Mouse (Mus musculus): ENCODE results near the gene Gm9747. TPM values are rescaled to one million over a fixed set of nuclear protein-coding genes. Genes with fewer than 3 reads are reported as not detected.

Gm9747 gene
- polyA plus RNA-seq, 2 experiments = 0.02 to 2.5 TPM

DNA sequence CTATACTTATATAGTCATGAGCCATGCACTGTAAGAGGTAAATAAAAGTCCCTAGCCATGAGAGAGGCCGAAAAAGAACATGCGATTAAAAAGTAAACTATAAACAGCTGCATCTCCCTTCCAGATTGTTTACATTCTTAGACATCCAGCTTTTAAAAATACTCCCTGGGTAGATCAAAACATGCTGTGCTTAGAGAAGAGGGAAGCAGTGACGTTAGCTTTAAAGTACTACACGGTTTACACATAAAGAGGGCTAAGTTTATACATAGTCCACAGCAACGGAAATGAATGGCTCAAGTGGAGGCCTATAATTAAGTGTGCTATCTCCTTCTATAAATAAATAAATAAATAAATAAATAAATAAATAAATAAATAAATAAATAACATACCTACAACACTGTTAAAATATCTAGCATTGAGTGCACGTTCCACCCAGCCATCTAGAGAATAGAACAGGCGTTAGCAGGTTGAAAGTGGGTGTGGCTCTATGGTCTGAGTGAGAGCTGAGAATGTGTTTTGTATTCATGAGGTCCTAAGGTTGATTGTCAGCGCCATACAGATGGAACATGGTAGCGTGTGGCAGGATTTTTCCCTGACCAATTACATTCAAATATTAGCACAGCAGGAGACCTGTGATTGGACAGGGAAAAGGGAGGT, 21.0 kb downstream of the Gm9747 start:
- Histone ChIP-seq H3K9me3 (ENCODE audit: control insufficient read depth, low read length) (no peaks in the 10 kb centered on the region), H3K27me3 (ENCODE audit: control insufficient read depth, insufficient read depth, low read length) (no peaks in the 10 kb centered on the region), H3K27ac (no peak overlapping the region), H3K9ac (replicated peaks) (no peak overlapping the region), H3K4me1 (replicated peaks; ENCODE audit: control insufficient read depth in 2 of 2, insufficient read depth in 2 of 2, low read length in 1 of 2) (0 out of 4 replicates have a peak, but pooled peaks cover 0 to 2% of the 10 kb centered on the region in 2 experiments), H3K4me3 (ENCODE audit: insufficient read depth in 1 of 2, low read depth in 2 of 2, low read length in 2 of 2) (no peak overlapping the region), H3K4me2 (ENCODE audit: low read depth) (no peak overlapping the region), H3K36me3 (replicated peaks; ENCODE audit: control insufficient read depth, insufficient read depth, low read depth) (no peaks in the 10 kb centered on the region)
- DNase-seq (ENCODE audit: low read depth in 3 of 3, low spot score in 3 of 3) (no peak), ATAC-seq (ENCODE audit: insufficient read depth) (no peak)
- no peak for TF ChIP-seq CTCF (IDR thresholded peaks at IDR 0.05; ENCODE audit: low read depth)
- no peak for TF ChIP-seq EP300 (IDR thresholded peaks at IDR 0.05; ENCODE audit: low read depth)
- whole genome bisulfite sequencing (ENCODE audit: insufficient replicate concordance) = 69% methylated on average over 9 of the region's 9 CpGs

DNA sequence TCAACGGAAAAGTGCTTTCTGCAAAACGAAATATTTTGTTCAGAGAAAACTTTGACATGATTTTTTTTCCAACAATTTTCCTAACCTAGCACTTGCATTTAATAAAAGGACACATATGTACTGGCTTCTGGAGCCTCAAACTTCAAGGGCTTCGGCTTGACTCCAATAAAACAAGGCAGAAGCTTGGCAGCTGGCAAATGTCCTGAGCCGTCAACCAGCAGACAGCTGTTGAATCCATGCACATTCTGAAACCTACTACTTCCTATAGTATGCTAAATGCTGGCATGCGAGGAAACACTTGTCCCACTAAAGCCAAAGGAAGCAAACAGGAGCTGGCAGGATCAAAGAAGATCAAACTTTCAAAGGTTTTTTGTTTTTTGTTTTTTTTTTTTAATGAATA, 24.5 kb downstream of the Gm9747 start:
- Histone ChIP-seq H3K9me3 (ENCODE audit: control insufficient read depth, low read length) (no peaks in the 10 kb centered on the region), H3K27me3 (ENCODE audit: control insufficient read depth, insufficient read depth, low read length) (no peaks in the 10 kb centered on the region), H3K27ac (no peak overlapping the region), H3K4me3 (ENCODE audit: insufficient read depth in 1 of 2, low read depth in 2 of 2, low read length in 2 of 2) (no peak overlapping the region), H3K4me2 (ENCODE audit: low read depth) (no peak overlapping the region), H3K9ac (replicated peaks) (no peak overlapping the region), H3K4me1 (replicated peaks; ENCODE audit: control insufficient read depth in 2 of 2, insufficient read depth in 2 of 2, low read length in 1 of 2) (0 out of 4 replicates have a peak, but pooled peaks cover 0 to 2% of the 10 kb centered on the region in 2 experiments), H3K36me3 (replicated peaks; ENCODE audit: control insufficient read depth, insufficient read depth, low read depth) (no peaks in the 10 kb centered on the region)
- no peak for ATAC-seq (ENCODE audit: insufficient read depth)
- 47% methylated on average over 5 of the region's 5 CpGs for WGBS (ENCODE audit: insufficient replicate concordance)
- no peak for TF ChIP-seq EP300 (IDR thresholded peaks at IDR 0.05; ENCODE audit: low read depth)
- TF ChIP-seq CTCF (IDR thresholded peaks at IDR 0.05; ENCODE audit: low read depth) = no peak
- no peak for DNase-seq (ENCODE audit: low read depth in 3 of 3, low spot score in 3 of 3)

DNA sequence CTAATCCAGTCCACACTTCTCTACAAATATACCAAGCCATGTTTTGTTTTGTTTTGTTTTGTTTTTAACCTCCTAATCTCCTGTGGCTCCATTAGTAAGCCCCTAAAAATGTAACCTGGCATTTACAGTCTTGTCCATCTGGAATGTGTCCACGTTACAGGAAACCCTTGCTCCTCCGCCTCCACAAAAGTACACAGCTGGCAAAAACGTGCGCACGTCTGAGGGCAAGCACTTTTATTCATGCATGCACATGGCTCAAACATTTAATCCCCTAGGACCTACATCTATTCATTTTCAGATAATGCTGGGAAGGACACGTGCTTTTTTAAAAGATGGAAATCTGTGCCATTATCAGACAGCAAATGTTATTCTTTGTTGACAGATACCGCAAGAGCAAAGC, 25.4 kb downstream of the Gm9747 start:
- H3K4me3 ChIP-seq (ENCODE audit: insufficient read depth in 1 of 2, low read depth in 2 of 2, low read length in 2 of 2) = no peak overlapping the region
- ATAC-seq (ENCODE audit: insufficient read depth) (no peak), DNase-seq (ENCODE audit: low read depth in 3 of 3, low spot score in 3 of 3) (no peak)
- H3K27ac ChIP-seq = no peak overlapping the region
- H3K4me2 ChIP-seq (ENCODE audit: low read depth) = no peak overlapping the region
- H3K4me1 ChIP-seq (replicated peaks; ENCODE audit: control insufficient read depth in 2 of 2, insufficient read depth in 2 of 2, low read length in 1 of 2) = 0 out of 4 replicates have a peak, but pooled peaks cover 0 to 2% of the 10 kb centered on the region in 2 experiments
- no peak overlapping the region for H3K9ac ChIP-seq (replicated peaks)
- H3K9me3 ChIP-seq (ENCODE audit: control insufficient read depth, low read length) = no peaks in the 10 kb centered on the region
- WGBS (ENCODE audit: insufficient replicate concordance) = 57% methylated on average over 7 of the region's 7 CpGs
- TF ChIP-seq CTCF (IDR thresholded peaks at IDR 0.05; ENCODE audit: low read depth) (no peak), EP300 (IDR thresholded peaks at IDR 0.05; ENCODE audit: low read depth) (no peak)
- H3K36me3 ChIP-seq (replicated peaks; ENCODE audit: control insufficient read depth, insufficient read depth, low read depth) = no peaks in the 10 kb centered on the region
- no peaks in the 10 kb centered on the region for H3K27me3 ChIP-seq (ENCODE audit: control insufficient read depth, insufficient read depth, low read length)

DNA sequence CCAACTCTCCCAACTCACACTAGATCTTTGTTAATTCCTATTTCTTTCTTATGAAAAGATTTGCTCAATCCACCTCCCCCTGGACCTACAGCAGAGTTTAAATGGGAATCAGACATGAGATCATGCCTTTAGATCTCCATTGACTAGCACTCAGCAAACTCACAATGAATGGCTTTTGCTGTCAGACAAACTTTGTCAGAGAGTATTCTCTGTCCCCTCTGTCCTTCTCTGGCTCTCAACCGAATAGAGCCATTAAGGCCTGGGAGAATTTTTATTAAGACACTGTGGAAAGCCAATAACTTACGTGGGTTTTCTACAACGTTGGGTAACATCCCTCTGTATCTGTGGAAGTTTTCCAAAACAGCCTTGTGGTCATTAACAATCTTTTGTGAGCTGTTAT, 27.1 kb downstream of the Gm9747 start:
- Histone ChIP-seq H3K4me2 (ENCODE audit: low read depth) (no peak overlapping the region), H3K9me3 (ENCODE audit: control insufficient read depth, low read length) (no peaks in the 10 kb centered on the region), H3K9ac (replicated peaks) (no peak overlapping the region), H3K4me1 (replicated peaks; ENCODE audit: control insufficient read depth in 2 of 2, insufficient read depth in 2 of 2, low read length in 1 of 2) (0 out of 4 replicates have a peak, but pooled peaks cover 0 to 2% of the 10 kb centered on the region in 2 experiments), H3K27ac (no peak overlapping the region), H3K27me3 (ENCODE audit: control insufficient read depth, insufficient read depth, low read length) (no peaks in the 10 kb centered on the region), H3K4me3 (ENCODE audit: insufficient read depth in 1 of 2, low read depth in 2 of 2, low read length in 2 of 2) (no peak overlapping the region), H3K36me3 (replicated peaks; ENCODE audit: control insufficient read depth, insufficient read depth, low read depth) (no peaks in the 10 kb centered on the region)
- 61% methylated on average over 3 of the region's 3 CpGs for WGBS (ENCODE audit: insufficient replicate concordance)
- TF ChIP-seq EP300 (IDR thresholded peaks at IDR 0.05; ENCODE audit: low read depth) = no peak
- no peak for TF ChIP-seq CTCF (IDR thresholded peaks at IDR 0.05; ENCODE audit: low read depth)
- no peak for DNase-seq (ENCODE audit: low read depth in 3 of 3, low spot score in 3 of 3)
- no peak for ATAC-seq (ENCODE audit: insufficient read depth)

DNA sequence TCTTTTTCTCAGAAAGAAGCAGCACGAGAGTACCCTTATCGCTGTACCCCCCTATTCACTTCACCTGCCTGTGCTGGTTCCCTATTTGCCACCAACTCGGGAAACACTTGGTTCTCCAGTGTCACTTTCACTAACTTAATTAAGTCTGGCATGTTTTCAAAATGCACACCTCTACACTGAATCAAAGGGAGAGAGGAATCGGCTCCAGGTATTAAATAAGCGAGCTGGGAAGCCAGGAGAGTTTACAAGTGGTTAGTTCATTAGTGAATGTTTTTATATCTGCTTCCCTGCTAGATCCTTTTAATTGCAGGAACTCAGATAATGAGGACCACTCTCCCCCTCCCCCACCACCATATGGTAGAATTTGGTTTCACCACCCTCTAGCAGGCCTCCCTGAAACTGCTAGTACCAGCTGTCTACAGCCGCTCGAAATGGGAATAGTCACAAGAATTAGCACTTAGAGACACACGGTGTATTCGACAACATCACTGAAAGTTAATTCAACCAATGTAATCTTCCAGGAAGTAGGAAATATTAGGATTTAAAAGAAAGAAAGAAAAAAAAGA, 28.2 kb downstream of the Gm9747 start:
- 53% methylated on average over 9 of the region's 9 CpGs for WGBS (ENCODE audit: insufficient replicate concordance)
- no peaks in the 10 kb centered on the region for H3K27me3 ChIP-seq (ENCODE audit: control insufficient read depth, insufficient read depth, low read length)
- DNase-seq (ENCODE audit: low read depth in 3 of 3, low spot score in 3 of 3) (no peak), ATAC-seq (ENCODE audit: insufficient read depth) (no peak)
- H3K9me3 ChIP-seq (ENCODE audit: control insufficient read depth, low read length) = no peaks in the 10 kb centered on the region
- no peak overlapping the region for H3K4me3 ChIP-seq (ENCODE audit: insufficient read depth in 1 of 2, low read depth in 2 of 2, low read length in 2 of 2)
- TF ChIP-seq CTCF (IDR thresholded peaks at IDR 0.05; ENCODE audit: low read depth) = no peak
- TF ChIP-seq EP300 (IDR thresholded peaks at IDR 0.05; ENCODE audit: low read depth) = no peak
- 0 out of 4 replicates have a peak, but pooled peaks cover 0 to 2% of the 10 kb centered on the region in 2 experiments for H3K4me1 ChIP-seq (replicated peaks; ENCODE audit: control insufficient read depth in 2 of 2, insufficient read depth in 2 of 2, low read length in 1 of 2)
- H3K36me3 ChIP-seq (replicated peaks; ENCODE audit: control insufficient read depth, insufficient read depth, low read depth) = no peaks in the 10 kb centered on the region
- no peak overlapping the region for H3K9ac ChIP-seq (replicated peaks)
- H3K4me2 ChIP-seq (ENCODE audit: low read depth) = no peak overlapping the region
- no peak overlapping the region for H3K27ac ChIP-seq

Measured in liver, embryonic 14.5 days (tissue).